Mouse (Mus musculus) heart, postnatal 10 days (tissue): ENCODE measurements around the gene Glrx5. TPM values are rescaled to one million over a fixed set of nuclear protein-coding genes. Genes with fewer than 3 reads are reported as not detected.
A peak's percentile ranks its signal among the peaks of the same experiment; 100 is the strongest.

ENCODE experiments used
- DNase-seq, 2 experiments: peaks; one replicate each; pipeline ENCODE4 v3.0.0; 2021
- intact Hi-C: fragments of 180-260 bp; cut with DNase I; formaldehyde crosslinking; loops from one replicate; pipeline ENCODE4 v1.15.1; 2025
- total RNA-seq, 2 experiments: library from RNA; stranded (reverse); gene quantifications; 2 replicates each; pipeline ENCODE4 v1.2.3; 2021

The Glrx5 gene
- 10 to 100 TPM; 84.5 to 86.0 TPM for total RNA-seq

- peak; percentile 100 for DNase-seq
- intact Hi-C loops = no loop called here
These were observed at the start of gene Glrx5 for GRCm38 (mm10) chr12:105032147-105032831. Gene Glrx5, plus strand, starts transcription at chr12:105032688.

GRCm38 (mm10) chr12:104983476-104983875 lies 49.0 kb upstream of the Glrx5 start:
- intact Hi-C loops = no loop called here

DNA sequence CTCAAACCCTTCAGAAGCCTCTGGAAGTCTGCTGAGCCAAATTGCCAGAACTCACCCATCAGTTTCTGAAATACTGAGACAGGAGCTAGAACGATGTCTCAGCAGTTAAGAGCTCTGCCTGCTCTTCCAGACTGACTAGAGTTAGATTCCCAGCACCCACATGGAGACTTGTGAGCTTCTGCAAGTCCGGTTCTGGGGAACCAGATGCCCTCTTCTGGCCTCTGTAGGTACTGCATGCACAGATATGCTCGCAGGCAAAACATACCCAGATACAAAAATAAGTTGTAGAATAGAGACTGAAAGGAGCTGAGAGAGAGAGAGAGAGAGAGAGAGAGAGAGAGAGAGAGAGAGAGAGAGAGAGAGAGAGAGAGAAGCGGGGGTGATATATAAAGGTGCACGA lies 47.4 kb upstream of the Glrx5 start:
- DNase-seq = no peak
- intact Hi-C loops = no loop called here

More at GRCm38 (mm10) chr12:104983476-104983875, 49.0 kb upstream of the Glrx5 start:
- peak; percentile 41 to 45 for DNase-seq

DNA sequence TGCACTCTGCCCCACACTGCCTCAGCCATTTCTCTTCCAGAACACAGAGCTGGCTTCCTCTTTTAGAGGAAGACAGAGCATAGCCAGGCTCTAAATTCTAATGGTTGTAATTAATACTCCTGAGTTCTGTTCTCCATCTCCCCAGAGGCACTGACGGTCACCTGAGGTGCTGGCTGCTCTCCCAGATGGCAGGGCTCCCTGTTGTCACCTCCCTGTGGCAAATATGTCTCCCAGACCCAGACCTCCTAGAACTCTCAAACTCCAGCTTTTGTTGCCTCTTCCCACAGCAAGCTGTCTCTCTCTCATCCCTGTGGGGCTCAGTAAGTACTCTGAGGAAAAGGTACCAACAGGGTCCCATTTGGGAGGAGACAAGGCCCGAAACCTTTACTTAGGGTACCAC lies 46.5 kb upstream of the Glrx5 start:
- intact Hi-C loops = no loop called here
- peak; percentile 46 to 57 for DNase-seq

GRCm38 (mm10) chr12:104986781-104987180 lies 45.7 kb upstream of the Glrx5 start:
- no peak for DNase-seq
- intact Hi-C loops = no loop called here

- intact Hi-C loops = no loop called here
These were observed 44.6 kb upstream of the Glrx5 start for GRCm38 (mm10) chr12:104987936-104988335.

GRCm38 (mm10) chr12:104990741-104991454 lies 41.6 kb upstream of the Glrx5 start:
- intact Hi-C loops = no loop called here
- DNase-seq = no peak

More at GRCm38 (mm10) chr12:104987936-104988335, 44.6 kb upstream of the Glrx5 start:
- no peak for DNase-seq

- DNase-seq = no peak
- intact Hi-C loops = no loop called here
These were observed 40.3 kb upstream of the Glrx5 start for GRCm38 (mm10) chr12:104992123-104992741.

- DNase-seq = peak; percentile 76
- intact Hi-C loops = no loop called here
These were observed 39.6 kb upstream of the Glrx5 start for GRCm38 (mm10) chr12:104992838-104993237.

DNA sequence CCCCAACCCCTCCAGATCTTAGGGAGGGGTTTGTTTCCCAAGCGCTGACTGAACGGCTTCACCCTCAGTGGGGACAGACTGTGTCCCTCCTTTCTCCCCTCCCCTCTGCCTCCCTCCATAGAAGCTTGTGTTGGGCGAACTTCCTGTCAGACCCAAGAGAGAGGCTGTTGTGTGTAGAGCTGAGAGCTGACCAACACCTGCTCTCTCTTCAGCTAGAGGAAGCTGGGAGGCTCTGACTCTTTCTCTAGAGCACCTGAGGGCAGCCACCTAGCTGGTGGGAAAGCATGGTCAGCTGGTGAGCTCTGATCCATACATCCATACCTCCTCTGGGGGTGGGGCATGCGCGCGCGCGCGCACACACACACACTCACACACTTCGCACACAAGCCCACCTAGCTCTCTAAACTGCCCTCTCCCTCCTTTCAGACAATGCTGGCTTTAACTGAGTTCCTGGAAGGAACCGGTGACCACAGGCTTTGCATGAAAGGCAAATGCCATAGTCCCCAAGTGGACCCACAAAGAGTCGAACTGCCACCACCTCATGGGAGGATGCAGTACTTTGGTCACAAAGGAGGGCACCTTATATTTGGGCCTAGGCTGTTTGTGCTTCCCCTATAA lies 37.1 kb upstream of the Glrx5 start:
- intact Hi-C loops = no loop called here

GRCm38 (mm10) chr12:104996012-104996728 lies 36.3 kb upstream of the Glrx5 start:
- intact Hi-C loops = no loop called here

More for the DNA sequence above, 37.1 kb upstream of the Glrx5 start:
- DNase-seq = no peak

DNA sequence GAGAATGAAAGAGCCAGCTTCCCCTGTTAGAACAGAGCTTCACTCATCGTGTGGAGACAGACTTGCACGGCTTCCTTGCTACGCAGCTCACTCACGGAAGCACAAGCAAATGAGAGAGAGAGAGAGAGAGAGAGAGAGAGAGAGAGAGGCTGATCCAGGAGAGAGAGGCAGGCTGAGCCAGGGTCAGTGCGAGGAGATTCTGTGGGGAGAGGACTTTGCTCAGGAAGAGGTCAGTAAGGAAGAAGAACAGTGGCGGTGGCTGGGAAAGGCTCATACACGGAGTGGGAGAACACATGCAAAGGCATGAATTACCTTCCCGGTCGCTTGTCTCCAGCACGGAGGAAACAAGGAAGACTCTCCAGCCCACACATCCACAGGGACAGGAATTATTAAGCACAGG lies 35.3 kb upstream of the Glrx5 start:
- intact Hi-C loops = no loop called here
- DNase-seq = no peak

More at GRCm38 (mm10) chr12:104996012-104996728, 36.3 kb upstream of the Glrx5 start:
- no peak for DNase-seq

DNA sequence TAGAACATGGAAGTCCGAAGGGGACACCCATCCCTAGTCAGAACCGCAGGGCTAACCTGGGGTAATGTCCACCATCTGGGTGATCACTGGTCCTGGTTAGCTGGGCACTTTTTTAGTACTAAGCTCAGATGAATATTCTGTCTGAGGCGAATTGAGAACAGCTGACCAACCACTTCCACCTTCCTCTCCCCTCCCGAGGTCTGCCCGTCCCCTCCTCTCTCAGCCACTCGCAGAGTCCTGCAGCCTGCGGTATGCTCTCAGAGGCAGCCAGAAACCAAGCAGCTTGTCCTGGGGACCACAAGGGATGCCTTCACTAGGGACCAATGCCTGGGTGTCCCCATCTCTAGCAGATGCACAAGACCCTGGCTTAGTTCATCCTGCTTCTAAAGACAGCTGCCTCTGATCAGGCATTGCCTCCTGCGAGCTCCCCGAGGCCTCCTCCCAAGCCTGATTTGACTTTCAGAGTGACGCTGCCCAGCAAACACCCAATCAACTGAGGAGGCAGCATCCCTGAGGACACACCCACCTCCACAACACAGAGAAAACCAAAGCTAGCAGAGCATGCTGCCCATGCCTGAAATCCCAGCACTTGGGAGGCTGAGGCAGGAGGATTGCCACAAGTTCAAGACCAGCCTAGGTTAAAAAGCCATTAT lies 34.7 kb upstream of the Glrx5 start:
- intact Hi-C loops = no loop called here
- no peak for DNase-seq

DNA sequence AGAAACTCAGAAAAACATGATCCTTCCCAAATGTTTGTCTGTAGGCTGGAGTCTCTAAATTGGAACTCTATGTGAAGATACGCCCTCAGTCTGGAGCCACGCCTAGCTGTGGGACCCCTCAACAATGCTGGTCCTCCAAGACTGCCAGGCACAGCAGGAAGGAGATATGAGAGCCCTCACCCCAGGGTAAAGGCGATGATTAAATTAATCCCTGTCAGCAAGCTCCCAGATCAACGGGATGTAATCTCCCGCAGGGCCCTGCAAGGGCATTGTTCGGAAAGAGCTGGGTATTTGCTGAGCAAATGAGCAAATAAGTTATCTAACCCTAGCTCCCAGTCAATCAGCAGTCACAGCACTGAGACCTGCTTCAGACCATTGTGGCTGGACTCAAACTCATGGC lies 33.9 kb upstream of the Glrx5 start:
- DNase-seq = no peak
- intact Hi-C loops = no loop called here

- DNase-seq = no peak
- intact Hi-C loops = no loop called here
These were observed 33.3 kb upstream of the Glrx5 start for GRCm38 (mm10) chr12:104999171-104999570.

- intact Hi-C loops = no loop called here
These were observed 31.8 kb upstream of the Glrx5 start for GRCm38 (mm10) chr12:105000487-105001283.

GRCm38 (mm10) chr12:105001317-105001716 lies 31.2 kb upstream of the Glrx5 start:
- intact Hi-C loops = no loop called here
- no peak for DNase-seq

More at GRCm38 (mm10) chr12:105000487-105001283, 31.8 kb upstream of the Glrx5 start:
- peak in 1 of 2 experiments; percentile 31 for DNase-seq

GRCm38 (mm10) chr12:105002340-105003132 lies 30.0 kb upstream of the Glrx5 start:
- intact Hi-C loops = no loop called here
- DNase-seq = no peak
